Mouse (Mus musculus): Measurements from ENCODE around the gene Lif. TPM values are rescaled to one million over a fixed set of nuclear protein-coding genes. Genes with fewer than 3 reads are reported as not detected.

Lif gene
- polyA plus RNA-seq, 1 experiment from 2014 or later, result 0.32 TPM

GRCm38 (mm10) chr11:4219908-4220307, 37.4 kb upstream of the Lif start:
- H3K27me3 ChIP-seq, result peaks cover 10% of the 10 kb centered on the region; the same call in 1 of the 2 replicates
- no peaks in the 10 kb centered on the region for H3K9me3 ChIP-seq
- WGBS, result 60% methylated on average over 9 of the region's 9 CpGs
- H3K4me3 ChIP-seq, result no peak overlapping the region
- peaks cover 21% of the 10 kb centered on the region for H3K4me1 ChIP-seq
- 0 out of 2 replicates have a peak, but pooled peaks cover 3% of the 10 kb centered on the region for H3K36me3 ChIP-seq
- no peak overlapping the region for H3K27ac ChIP-seq
- H3K4me2 ChIP-seq, result no peak overlapping the region
- ATAC-seq (ENCODE audit: borderline replicate concordance, extremely low read depth, low FRiP score, low TSS enrichment), result no peak
- H3K9ac ChIP-seq, result no peak overlapping the region

GRCm38 (mm10) chr11:4220443-4221400, 36.6 kb upstream of the Lif start:
- peaks cover 21% of the 10 kb centered on the region for H3K4me1 ChIP-seq
- H3K36me3 ChIP-seq, result no peaks in the 10 kb centered on the region
- H3K4me3 ChIP-seq, result no peak overlapping the region
- WGBS, result 57% methylated on average over 28 of the region's 28 CpGs
- no peaks in the 10 kb centered on the region for H3K9me3 ChIP-seq
- H3K9ac ChIP-seq, result no peak overlapping the region
- peaks cover 10% of the 10 kb centered on the region; the same call in 1 of the 2 replicates for H3K27me3 ChIP-seq
- H3K4me2 ChIP-seq, result no peak overlapping the region
- H3K27ac ChIP-seq, result no peak overlapping the region
- ATAC-seq (ENCODE audit: borderline replicate concordance, extremely low read depth, low FRiP score, low TSS enrichment), result no peak

GRCm38 (mm10) chr11:4222046-4222950, 35.1 kb upstream of the Lif start:
- Histone ChIP-seq H3K9me3 (no peaks in the 10 kb centered on the region), H3K9ac (no peak overlapping the region), H3K27me3 (peaks cover 10% of the 10 kb centered on the region; the same call in 1 of the 2 replicates), H3K4me3 (no peak overlapping the region), H3K4me2 (no peak overlapping the region), H3K4me1 (peaks cover 21% of the 10 kb centered on the region), H3K27ac (no peak overlapping the region), H3K36me3 (no peaks in the 10 kb centered on the region)
- ATAC-seq (ENCODE audit: borderline replicate concordance, extremely low read depth, low FRiP score, low TSS enrichment), result no peak
- WGBS, result 57% methylated on average over 17 of the region's 17 CpGs

GRCm38 (mm10) chr11:4223393-4224188, 33.8 kb upstream of the Lif start:
- Histone ChIP-seq H3K4me2 (no peak overlapping the region), H3K27ac (no peak overlapping the region), H3K27me3 (peaks cover 10% of the 10 kb centered on the region; the same call in 1 of the 2 replicates), H3K4me1 (peaks cover 9% of the 10 kb centered on the region), H3K36me3 (no peaks in the 10 kb centered on the region), H3K4me3 (no peak overlapping the region), H3K9me3 (no peaks in the 10 kb centered on the region), H3K9ac (no peak overlapping the region)
- ATAC-seq (ENCODE audit: borderline replicate concordance, extremely low read depth, low FRiP score, low TSS enrichment), result no peak
- WGBS, result 34% methylated on average over 5 of the region's 7 CpGs

GRCm38 (mm10) chr11:4224223-4224622, 33.1 kb upstream of the Lif start:
- Histone ChIP-seq H3K27me3 (peaks cover 4% of the 10 kb centered on the region; the same call in 1 of the 2 replicates), H3K27ac (no peak overlapping the region), H3K4me2 (no peak overlapping the region), H3K36me3 (no peaks in the 10 kb centered on the region), H3K9ac (no peak overlapping the region), H3K4me1 (peaks cover 2% of the 10 kb centered on the region; the same call in 1 of the 2 replicates), H3K4me3 (no peak overlapping the region), H3K9me3 (no peaks in the 10 kb centered on the region)
- WGBS, result 38% methylated on average over 2 of the region's 2 CpGs
- ATAC-seq (ENCODE audit: borderline replicate concordance, extremely low read depth, low FRiP score, low TSS enrichment), result no peak

GRCm38 (mm10) chr11:4226569-4227325, 30.6 kb upstream of the Lif start:
- Histone ChIP-seq H3K27ac (no peak overlapping the region), H3K4me2 (no peak overlapping the region), H3K4me1 (no peaks in the 10 kb centered on the region), H3K27me3 (no peaks in the 10 kb centered on the region), H3K9me3 (no peaks in the 10 kb centered on the region), H3K9ac (no peak overlapping the region), H3K4me3 (no peak overlapping the region), H3K36me3 (no peaks in the 10 kb centered on the region)
- ATAC-seq (ENCODE audit: borderline replicate concordance, extremely low read depth, low FRiP score, low TSS enrichment), result no peak
- 78% methylated on average over 5 of the region's 5 CpGs for WGBS

- Histone ChIP-seq H3K9ac (no peak overlapping the region), H3K27ac (no peak overlapping the region), H3K9me3 (no peaks in the 10 kb centered on the region), H3K4me1 (no peaks in the 10 kb centered on the region), H3K4me3 (no peak overlapping the region), H3K4me2 (no peak overlapping the region), H3K36me3 (no peaks in the 10 kb centered on the region), H3K27me3 (no peaks in the 10 kb centered on the region)
- 34% methylated on average over 8 of the region's 8 CpGs for WGBS
- no peak for ATAC-seq (ENCODE audit: borderline replicate concordance, extremely low read depth, low FRiP score, low TSS enrichment)
Measured at GRCm38 (mm10) chr11:4228463-4228862, 28.9 kb upstream of the Lif start.

GRCm38 (mm10) chr11:4229841-4230240, 27.5 kb upstream of the Lif start:
- Histone ChIP-seq H3K9me3 (no peaks in the 10 kb centered on the region), H3K27me3 (no peaks in the 10 kb centered on the region), H3K4me3 (no peak overlapping the region), H3K36me3 (no peaks in the 10 kb centered on the region), H3K9ac (no peak overlapping the region), H3K4me2 (no peak overlapping the region), H3K4me1 (no peaks in the 10 kb centered on the region), H3K27ac (no peak overlapping the region)
- 43% methylated on average over 4 of the region's 4 CpGs for WGBS
- ATAC-seq (ENCODE audit: borderline replicate concordance, extremely low read depth, low FRiP score, low TSS enrichment), result no peak

GRCm38 (mm10) chr11:4231435-4231834, 25.9 kb upstream of the Lif start:
- H3K4me3 ChIP-seq, result no peak overlapping the region
- no peak for ATAC-seq (ENCODE audit: borderline replicate concordance, extremely low read depth, low FRiP score, low TSS enrichment)
- H3K9me3 ChIP-seq, result no peaks in the 10 kb centered on the region
- no peak overlapping the region for H3K9ac ChIP-seq
- WGBS, result 88% methylated on average over 2 of the region's 2 CpGs
- no peak overlapping the region for H3K27ac ChIP-seq
- H3K4me2 ChIP-seq, result no peak overlapping the region
- no peaks in the 10 kb centered on the region for H3K36me3 ChIP-seq
- H3K4me1 ChIP-seq, result no peaks in the 10 kb centered on the region
- H3K27me3 ChIP-seq, result no peaks in the 10 kb centered on the region

- ATAC-seq (ENCODE audit: borderline replicate concordance, extremely low read depth, low FRiP score, low TSS enrichment), result no peak
- 46% methylated on average over 12 of the region's 12 CpGs for WGBS
- Histone ChIP-seq H3K9me3 (no peaks in the 10 kb centered on the region), H3K4me3 (no peak overlapping the region), H3K36me3 (no peaks in the 10 kb centered on the region), H3K9ac (no peak overlapping the region), H3K4me1 (no peaks in the 10 kb centered on the region), H3K27ac (no peak overlapping the region), H3K4me2 (no peak overlapping the region), H3K27me3 (no peaks in the 10 kb centered on the region; the same call in 1 of the 2 replicates)
Measured at GRCm38 (mm10) chr11:4232644-4233043, 24.7 kb upstream of the Lif start.

Data from lung, embryonic 15.5 days (tissue).